Mouse (Mus musculus) CH12.LX (cell line): ENCODE results near the gene Ctbp2. TPM values are rescaled to one million over a fixed set of nuclear protein-coding genes. Genes with fewer than 3 reads are reported as not detected.

Experiments
- DNase-seq: peaks from one replicate; pipeline ENCODE4 v3.0.0-alpha.2; 2013; ENCODE audit errors: extremely low read depth
- H3K27ac ChIP-seq: 2 replicates; pipeline ENCODE4 v1.5.1; 2012; ENCODE audit warnings: low read depth, mild to moderate bottlenecking, control low read depth, moderate library complexity; ENCODE audit not compliant: insufficient read depth
- H3K27me3 ChIP-seq: replicated peaks from 2 replicates; pipeline ENCODE3; 2012; ENCODE audit warnings: inconsistent platforms
- H3K36me3 ChIP-seq, 2 experiments: replicated peaks in 1 of 2; 2 replicates each; pipeline versions ENCODE3 to v1.6.1; 2012; ENCODE audit warnings: inconsistent platforms in 1 of 2, low read length in 1 of 2, mild to moderate bottlenecking in 1 of 2, mixed read lengths in 1 of 2, moderate library complexity in 1 of 2; ENCODE audit not compliant: control insufficient read depth in 1 of 2, insufficient read depth in 1 of 2
- H3K4me1 ChIP-seq, 2 experiments: 2 replicates each; pipeline ENCODE4 v1.6.1; 2012; ENCODE audit warnings: inconsistent platforms in 1 of 2, moderate library complexity in 1 of 2; ENCODE audit not compliant: insufficient read depth in 2 of 2, control insufficient read depth in 1 of 2
- H3K4me2 ChIP-seq: 2 replicates; pipeline ENCODE4 v1.6.1; 2012; ENCODE audit warnings: low read depth, mild to moderate bottlenecking, control low read depth; ENCODE audit not compliant: poor library complexity, insufficient read depth, severe bottlenecking
- H3K4me3 ChIP-seq, 3 experiments: fragments of 150-350 bp in 1 of 3; sonication (generic) in 1 of 3; replicated peaks in 1 of 3; 2 replicates each; pipeline versions ENCODE3 to v1.5.1; 2011 to 2012; ENCODE audit warnings: low read depth in 2 of 3, low read length in 2 of 3, mild to moderate bottlenecking in 2 of 3, moderate library complexity in 2 of 3, control low read depth in 1 of 3, improper control_type of control experiment in 1 of 3, inconsistent platforms in 1 of 3, mixed read lengths in 1 of 3; ENCODE audit not compliant: poor library complexity in 1 of 3
- H3K79me2 ChIP-seq: replicated peaks from 2 replicates; pipeline ENCODE4 v1.6.1; 2012; ENCODE audit warnings: mild to moderate bottlenecking, moderate library complexity; ENCODE audit not compliant: control insufficient read depth, poor library complexity, insufficient read depth, severe bottlenecking; ENCODE audit errors: extremely low read depth
- H3K9ac ChIP-seq: 2 replicates; pipeline ENCODE4 v1.6.1; 2012; ENCODE audit warnings: low read depth, mild to moderate bottlenecking, control low read depth, moderate library complexity; ENCODE audit not compliant: insufficient read depth
- H3K9me3 ChIP-seq: replicated peaks from 2 replicates; pipeline ENCODE3; 2012; ENCODE audit warnings: low read length, inconsistent platforms, mixed read lengths
- CHD1 ChIP-seq: IDR thresholded peaks from 2 replicates; pipeline ENCODE4 v1.6.1; 2012; ENCODE audit warnings: low read depth, low read length, improper control_type of control experiment, inconsistent platforms
- CHD2 ChIP-seq: IDR thresholded peaks from 2 replicates; pipeline ENCODE4 v1.6.1; 2011; ENCODE audit warnings: low read length, improper control_type of control experiment
- E2F4 ChIP-seq: IDR thresholded peaks from 2 replicates; pipeline ENCODE4 v1.6.1; 2011; ENCODE audit warnings: low read depth, low read length, improper control_type of control experiment; ENCODE audit not compliant: insufficient replicate concordance
- ELF1 ChIP-seq: IDR thresholded peaks from 2 replicates; pipeline ENCODE4 v1.6.1; 2014; ENCODE audit warnings: low read depth, mild to moderate bottlenecking, inconsistent platforms, low read length, improper control_type of control experiment
- EP300 ChIP-seq: IDR thresholded peaks from 2 replicates; pipeline ENCODE4 v1.6.1; 2011; ENCODE audit warnings: low read length, improper control_type of control experiment
- GABPA ChIP-seq: IDR thresholded peaks from 2 replicates; pipeline ENCODE4 v1.6.1; 2012; ENCODE audit warnings: low read depth, low read length, improper control_type of control experiment, inconsistent platforms; ENCODE audit not compliant: insufficient replicate concordance
- IRF4 ChIP-seq: IDR thresholded peaks from 2 replicates; pipeline ENCODE4 v1.6.1; 2014; ENCODE audit warnings: low read depth, mild to moderate bottlenecking, inconsistent platforms, low read length, improper control_type of control experiment
- JUN ChIP-seq: IDR thresholded peaks from 2 replicates; pipeline ENCODE4 v1.6.1; 2011; ENCODE audit warnings: low read depth, mild to moderate bottlenecking, low read length, improper control_type of control experiment, moderate library complexity; ENCODE audit not compliant: insufficient read depth
- KAT2A ChIP-seq: IDR thresholded peaks from 2 replicates; pipeline ENCODE4 v1.6.1; 2012; ENCODE audit warnings: low read length, improper control_type of control experiment, inconsistent platforms; ENCODE audit not compliant: insufficient replicate concordance
- MAFK ChIP-seq: IDR thresholded peaks from 2 replicates; pipeline ENCODE4 v1.6.1; 2011; ENCODE audit warnings: low read length, improper control_type of control experiment; ENCODE audit not compliant: insufficient replicate concordance
- MAX ChIP-seq: IDR thresholded peaks from 2 replicates; pipeline ENCODE4 v1.6.1; 2011; ENCODE audit warnings: low read length, improper control_type of control experiment
- MAZ ChIP-seq: IDR thresholded peaks from 2 replicates; pipeline ENCODE4 v1.6.1; 2012; ENCODE audit warnings: low read depth, mild to moderate bottlenecking, inconsistent platforms, low read length, improper control_type of control experiment, moderate library complexity
- MEF2A ChIP-seq: IDR thresholded peaks from 2 replicates; pipeline ENCODE4 v1.6.1; 2014; ENCODE audit warnings: low read depth, mild to moderate bottlenecking, inconsistent platforms, low read length, improper control_type of control experiment, borderline replicate concordance
- MYC ChIP-seq: IDR thresholded peaks from 2 replicates; pipeline ENCODE4 v1.6.1; 2011; ENCODE audit warnings: low read depth, mild to moderate bottlenecking, improper control_type of control experiment, low read length
- NELFE ChIP-seq: IDR thresholded peaks from 2 replicates; pipeline ENCODE4 v1.6.1; 2011; ENCODE audit warnings: low read depth, low read length, improper control_type of control experiment
- NRF1 ChIP-seq: IDR thresholded peaks from 2 replicates; pipeline ENCODE4 v1.6.1; 2014; ENCODE audit warnings: low read depth, mild to moderate bottlenecking, inconsistent platforms, low read length, improper control_type of control experiment, moderate library complexity
- POLR2AphosphoS2 ChIP-seq: IDR thresholded peaks from 2 replicates; pipeline ENCODE4 v1.6.1; 2011; ENCODE audit warnings: low read depth, low read length, improper control_type of control experiment
- RCOR1 ChIP-seq: conservative IDR thresholded peaks from 2 replicates; pipeline ENCODE4 v1.6.1; 2012; ENCODE audit warnings: low read depth, mild to moderate bottlenecking, inconsistent platforms, low read length, improper control_type of control experiment
- SMC3 ChIP-seq: IDR thresholded peaks from 2 replicates; pipeline ENCODE4 v1.6.1; 2011; ENCODE audit warnings: low read depth, low read length, improper control_type of control experiment
- TBP ChIP-seq: conservative IDR thresholded peaks from 2 replicates; pipeline ENCODE4 v1.6.1; 2011; ENCODE audit warnings: low read depth, low read length, improper control_type of control experiment
- TCF12 ChIP-seq: IDR thresholded peaks from 2 replicates; pipeline ENCODE4 v1.6.1; 2014; ENCODE audit warnings: low read depth, mild to moderate bottlenecking, inconsistent platforms, low read length, improper control_type of control experiment
- USF1 ChIP-seq: IDR thresholded peaks from 2 replicates; pipeline ENCODE4 v1.6.1; 2014; ENCODE audit warnings: low read depth, mild to moderate bottlenecking, inconsistent platforms, low read length, improper control_type of control experiment
- USF2 ChIP-seq: conservative IDR thresholded peaks from 2 replicates; pipeline ENCODE4 v1.6.1; 2011; ENCODE audit warnings: low read depth, low read length, improper control_type of control experiment
- ZC3H11A ChIP-seq: IDR thresholded peaks from 2 replicates; pipeline ENCODE4 v1.6.1; 2012; ENCODE audit warnings: low read depth, mild to moderate bottlenecking, inconsistent platforms, low read length, improper control_type of control experiment
- ZKSCAN1 ChIP-seq: IDR thresholded peaks from 2 replicates; pipeline ENCODE4 v1.6.1; 2012; ENCODE audit warnings: low read depth, inconsistent platforms, low read length, improper control_type of control experiment, borderline replicate concordance
- ZMIZ1 ChIP-seq: IDR thresholded peaks from 2 replicates; pipeline ENCODE4 v1.6.1; 2012; ENCODE audit warnings: low read depth, mild to moderate bottlenecking, inconsistent platforms, low read length, improper control_type of control experiment
- ZNF384 ChIP-seq: IDR thresholded peaks from 2 replicates; pipeline ENCODE4 v1.6.1; 2012; ENCODE audit warnings: low read depth, low read length, improper control_type of control experiment, inconsistent platforms
- dilution Hi-C: fragments of 300-500 bp; cut with MboI; formaldehyde crosslinking; loops from 2 replicates; pipeline ENCODE4 v1.14.3; 2020; ENCODE audit warnings: low sequenced_read_pairs; ENCODE audit not compliant: extremely low pct_unique_long_range_greater_than_20kb, extremely low pct_ligation_motif_present
- in situ Hi-C: fragments of 300-500 bp; cut with MboI; formaldehyde crosslinking; loops from 3 replicates; pipeline ENCODE4 v1.14.3; 2019; ENCODE audit warnings: low sequenced_read_pairs, low pct_ligation_motif_present, low pct_unique_long_range_greater_than_20kb, mixed read lengths
- polyA plus RNA-seq: library from polyadenylated mRNA; unstranded; fragments of >175 nt; gene quantifications from 2 replicates; pipeline ENCODE4 v1.2.1, GENCODE M21; 2012; ENCODE audit warnings: low read depth; ENCODE audit not compliant: insufficient read length
- total RNA-seq, 2 experiments: library from RNA; depleted of rRNA; stranded (reverse); fragments of 300-350 nt in 1 of 2; fragments of >200 nt in 1 of 2; gene quantifications; 2 replicates each; pipeline ENCODE4 v1.2.3; 2012 to 2014

The Ctbp2 gene
- total and polyA plus RNA-seq, 3 experiments, result 0.59 to 1.1 (median 0.68) TPM

GRCm38 (mm10) chr7:133013923-133014322, 110.2 kb downstream of the Ctbp2 start:
- in situ Hi-C loops, result no loop called here

GRCm38 (mm10) chr7:133012637-133013366, 111.4 kb downstream of the Ctbp2 start:
- Histone ChIP-seq H3K9ac (no peak overlapping the region), H3K36me3 (no peaks in the 10 kb centered on the region), H3K27me3 (peaks cover 64% of the 10 kb centered on the region), H3K4me1 (peaks cover 0 to 2% of the 10 kb centered on the region in 2 experiments; a peak in 2 of 4 replicates), H3K27ac (no peak overlapping the region), H3K79me2 (no peaks in the 10 kb centered on the region), H3K4me3 (no peak overlapping the region), H3K9me3 (no peaks in the 10 kb centered on the region), H3K4me2 (no peak overlapping the region)
- dilution Hi-C loops (no loop called here), in situ Hi-C loops (no loop called here)
- DNase-seq, result no peak
- no peak for TF ChIP-seq MEF2A
- TF ChIP-seq ZC3H11A, result no peak
- no peak for TF ChIP-seq NRF1
- no peak for TF ChIP-seq MAX
- TF ChIP-seq ELF1, result no peak
- TF ChIP-seq E2F4, result no peak
- no peak for TF ChIP-seq POLR2AphosphoS2
- TF ChIP-seq MYC, result no peak
- no peak for TF ChIP-seq ZNF384
- no peak for TF ChIP-seq NELFE
- TF ChIP-seq JUN, result no peak
- no peak for TF ChIP-seq USF2
- TF ChIP-seq GABPA, result no peak
- TF ChIP-seq TBP, result no peak

More at GRCm38 (mm10) chr7:133013923-133014322, 110.2 kb downstream of the Ctbp2 start:
- no peak for DNase-seq
- no peak overlapping the region for H3K4me3 ChIP-seq
- H3K79me2 ChIP-seq, result no peaks in the 10 kb centered on the region
- no peak overlapping the region for H3K27ac ChIP-seq
- peaks cover 0 to 2% of the 10 kb centered on the region in 2 experiments; a peak in 1 of 4 replicates for H3K4me1 ChIP-seq
- dilution Hi-C loops, result no loop called here
- H3K4me2 ChIP-seq, result no peak overlapping the region
- TF ChIP-seq KAT2A, result no peak
- TF ChIP-seq ZKSCAN1, result no peak
- TF ChIP-seq TBP, result no peak
- TF ChIP-seq IRF4, result no peak
- TF ChIP-seq CHD1, result no peak
- no peak for TF ChIP-seq ZMIZ1
- TF ChIP-seq E2F4, result no peak
- TF ChIP-seq MAZ, result no peak
- no peak for TF ChIP-seq RCOR1
- TF ChIP-seq GABPA, result no peak
- no peak for TF ChIP-seq USF1
- no peak for TF ChIP-seq NRF1
- no peak for TF ChIP-seq EP300
- TF ChIP-seq MAFK, result no peak
- no peak for TF ChIP-seq SMC3
- TF ChIP-seq CHD2, result no peak
- no peak for TF ChIP-seq ZNF384
- TF ChIP-seq TCF12, result no peak
- H3K27me3 ChIP-seq, result peaks cover 75% of the 10 kb centered on the region
- no peaks in the 10 kb centered on the region for H3K36me3 ChIP-seq
- no peak overlapping the region for H3K9ac ChIP-seq
- no peaks in the 10 kb centered on the region for H3K9me3 ChIP-seq
